8 mouse cellular contexts compared by ENCODE assay signal in the genomic region with DNA sequence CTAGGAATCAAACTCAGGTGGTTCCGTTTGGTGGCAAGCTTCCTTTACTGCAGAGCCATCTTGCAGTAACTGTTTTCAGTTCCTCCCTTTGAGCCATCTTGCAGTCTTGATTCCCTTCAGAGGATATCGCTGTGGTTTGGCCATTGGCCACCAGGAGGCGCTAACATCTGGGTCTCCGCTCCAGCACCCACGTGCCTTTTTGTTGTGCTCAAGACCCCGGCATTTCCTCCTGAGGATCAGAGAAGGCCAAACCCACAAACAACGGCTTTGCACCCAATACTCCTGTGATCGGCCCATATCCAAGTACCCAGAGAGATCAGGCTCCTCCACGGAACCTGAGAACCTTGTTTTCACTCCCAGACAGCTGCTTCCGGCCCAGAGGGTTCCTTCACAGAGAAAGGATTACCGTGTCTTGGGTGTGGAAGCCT. TPM values are rescaled to one million over a fixed set of nuclear protein-coding genes. Genes with fewer than 3 reads are reported as not detected.
DNase-seq lines count a peak whose midpoint lies in the region; ATAC-seq and TF ChIP-seq lines count a peak whose summit lies in the region.

No protein-coding gene starts in this region.

- H3K4me2 ChIP-seq in heart, embryonic 12.5 days = peak overlapping the region; percentile 58
- H3K4me2 ChIP-seq in kidney, embryonic 16.5 days (replicated peaks; ENCODE audit: low read depth, low read length) = peak overlapping the region; percentile 43
- peak overlapping the region; percentile 63 for H3K4me2 ChIP-seq in liver, embryonic 11.5 days
- peak overlapping the region; percentile 76 for H3K4me2 ChIP-seq in myocyte (ENCODE audit: low read depth)
- H3K4me2 ChIP-seq in stomach, embryonic 14.5 days (replicated peaks; ENCODE audit: low read depth, low read length) = peak overlapping the region; percentile 27; the same call in 1 of the 2 replicates

- TF ChIP-seq POLR2A in bone marrow macrophage, adult 2 months (IDR thresholded peaks at IDR 0.05; ENCODE audit: borderline replicate concordance, low read depth, low read length) = no peak
- no peak for TF ChIP-seq POLR2A in myocyte (IDR thresholded peaks at IDR 0.05; ENCODE audit: insufficient read length, low read depth)

- no peaks in the 10 kb centered on the region for H3K27me3 ChIP-seq in C2C12 (ENCODE audit: control insufficient read depth, insufficient read depth, insufficient read length)
- H3K27me3 ChIP-seq in erythroblast, embryonic 14.5 days (ENCODE audit: control insufficient read depth) = 0 out of 2 replicates have a peak, but pooled peaks cover 2% of the 10 kb centered on the region
- H3K27me3 ChIP-seq in heart, embryonic 12.5 days (replicated peaks) = 0 out of 2 replicates have a peak, but pooled peaks cover 3% of the 10 kb centered on the region
- H3K27me3 ChIP-seq in kidney, embryonic 16.5 days (ENCODE audit: insufficient read depth, low read length) = no peaks in the 10 kb centered on the region
- no peaks in the 10 kb centered on the region for H3K27me3 ChIP-seq in liver, embryonic 11.5 days (replicated peaks; ENCODE audit: control insufficient read depth, insufficient read depth, low read length)
- H3K27me3 ChIP-seq in myocyte (ENCODE audit: control insufficient read depth, insufficient read depth, insufficient read length) = no peaks in the 10 kb centered on the region
- no peaks in the 10 kb centered on the region for H3K27me3 ChIP-seq in stomach, embryonic 14.5 days (ENCODE audit: control insufficient read depth, insufficient read depth, low read length)

- H3K9me3 ChIP-seq in erythroblast, embryonic 14.5 days (ENCODE audit: control insufficient read depth, low read length) = peaks cover 4% of the 10 kb centered on the region
- H3K9me3 ChIP-seq in heart, embryonic 12.5 days (replicated peaks) = no peaks in the 10 kb centered on the region
- no peaks in the 10 kb centered on the region for H3K9me3 ChIP-seq in kidney, embryonic 16.5 days (ENCODE audit: low read length)
- H3K9me3 ChIP-seq in liver, embryonic 11.5 days (ENCODE audit: control insufficient read depth, low read length) = no peaks in the 10 kb centered on the region
- H3K9me3 ChIP-seq in stomach, embryonic 14.5 days (ENCODE audit: control insufficient read depth, low read depth, low read length) = no peaks in the 10 kb centered on the region

- ATAC-seq in heart, embryonic 12.5 days (ENCODE audit: insufficient number of reproducible peaks, low FRiP score) = no peak
- peak; percentile 39; the same call in 1 of the 2 replicates for ATAC-seq in kidney, embryonic 16.5 days (ENCODE audit: low FRiP score, low TSS enrichment)
- peak; percentile 57; the same call in 1 of the 2 replicates for ATAC-seq in liver, embryonic 11.5 days (replicated peaks; ENCODE audit: low FRiP score)
- no peak for ATAC-seq in stomach, embryonic 14.5 days (ENCODE audit: insufficient number of reproducible peaks, insufficient read depth, low FRiP score, low read depth)

- 7% methylated on average over 11 of the region's 11 CpGs for WGBS in heart, embryonic 12.5 days
- 7% methylated on average over 11 of the region's 11 CpGs for WGBS in kidney, embryonic 16.5 days
- 11% methylated on average over 11 of the region's 11 CpGs for WGBS in liver, embryonic 11.5 days
- 9% methylated on average over 11 of the region's 11 CpGs for WGBS in stomach, embryonic 14.5 days

- H3K4me1 ChIP-seq in bone marrow macrophage, adult 2 months (ENCODE audit: control insufficient read depth, insufficient read depth, low read length) = 0 out of 2 replicates have a peak, but pooled peaks cover 3% of the 10 kb centered on the region
- peaks cover 7% of the 10 kb centered on the region for H3K4me1 ChIP-seq in erythroblast, embryonic 14.5 days (ENCODE audit: control insufficient read depth)
- H3K4me1 ChIP-seq in heart, embryonic 12.5 days (replicated peaks) = peaks cover 13% of the 10 kb centered on the region
- H3K4me1 ChIP-seq in kidney, embryonic 16.5 days (ENCODE audit: insufficient read depth, low read length) = 0 out of 2 replicates have a peak, but pooled peaks cover 3% of the 10 kb centered on the region
- H3K4me1 ChIP-seq in liver, embryonic 11.5 days (replicated peaks; ENCODE audit: control insufficient read depth, insufficient read depth, low read length) = peaks cover 5% of the 10 kb centered on the region; the same call in 1 of the 2 replicates
- no peaks in the 10 kb centered on the region for H3K4me1 ChIP-seq in stomach, embryonic 14.5 days (ENCODE audit: control insufficient read depth, insufficient read depth, low read length)

- TF ChIP-seq CTCF in C2C12 (IDR thresholded peaks at IDR 0.05; ENCODE audit: control insufficient read depth, insufficient read depth, insufficient read length) = peak; percentile 75
- TF ChIP-seq CTCF in bone marrow macrophage, adult 2 months (IDR thresholded peaks at IDR 0.05; ENCODE audit: low read depth, low read length) = peak; percentile 98

- no peaks in the 10 kb centered on the region for H3K79me3 ChIP-seq in C2C12 (ENCODE audit: low read depth)

- H3K36me3 ChIP-seq in C2C12 (ENCODE audit: control insufficient read depth, insufficient read depth) = peaks cover 5% of the 10 kb centered on the region
- peaks cover 12% of the 10 kb centered on the region for H3K36me3 ChIP-seq in erythroblast, embryonic 14.5 days (ENCODE audit: control insufficient read depth)
- H3K36me3 ChIP-seq in heart, embryonic 12.5 days = no peaks in the 10 kb centered on the region
- H3K36me3 ChIP-seq in kidney, embryonic 16.5 days (ENCODE audit: insufficient read depth, low read length) = 0 out of 2 replicates have a peak, but pooled peaks cover 5% of the 10 kb centered on the region
- no peaks in the 10 kb centered on the region for H3K36me3 ChIP-seq in liver, embryonic 11.5 days (ENCODE audit: control insufficient read depth, insufficient read depth, low read length)
- no peaks in the 10 kb centered on the region for H3K36me3 ChIP-seq in myocyte (ENCODE audit: control insufficient read depth, insufficient read depth)
- H3K36me3 ChIP-seq in stomach, embryonic 14.5 days (ENCODE audit: control insufficient read depth, insufficient read depth, low read length) = peaks cover 6% of the 10 kb centered on the region; the same call in 1 of the 2 replicates

- peak; percentile 83 for DNase-seq in liver, embryonic 11.5 days (ENCODE audit: low spot score)

- H3K79me2 ChIP-seq in C2C12 (ENCODE audit: control insufficient read depth, insufficient read depth) (no peaks in the 10 kb centered on the region), myocyte (ENCODE audit: control insufficient read depth, insufficient read depth) (no peaks in the 10 kb centered on the region)

- H3K27ac ChIP-seq in bone marrow macrophage, adult 2 months (ENCODE audit: insufficient read depth, low read depth, low read length) = no peak overlapping the region
- H3K27ac ChIP-seq in heart, embryonic 12.5 days (ENCODE audit: poor library complexity, severe bottlenecking) = no peak overlapping the region
- no peak overlapping the region for H3K27ac ChIP-seq in kidney, embryonic 16.5 days (ENCODE audit: low read length)
- no peak overlapping the region for H3K27ac ChIP-seq in liver, embryonic 11.5 days (ENCODE audit: low read depth, low read length)
- H3K27ac ChIP-seq in stomach, embryonic 14.5 days (ENCODE audit: low read length) = no peak overlapping the region

- peak overlapping the region; percentile 39; the same call in 1 of the 2 replicates for H3K9ac ChIP-seq in heart, embryonic 12.5 days
- H3K9ac ChIP-seq in kidney, embryonic 16.5 days (replicated peaks; ENCODE audit: low read length) = peak overlapping the region; percentile 33
- peak overlapping the region; percentile 52 for H3K9ac ChIP-seq in liver, embryonic 11.5 days (ENCODE audit: low read depth, low read length)
- H3K9ac ChIP-seq in stomach, embryonic 14.5 days (replicated peaks; ENCODE audit: low read depth, low read length) = no peak overlapping the region

- H3ac ChIP-seq in C2C12 (ENCODE audit: control insufficient read depth, insufficient read length, low read depth) = no peak overlapping the region
- H3ac ChIP-seq in myocyte (ENCODE audit: control insufficient read depth, insufficient read length) = no peak overlapping the region

- no peak overlapping the region for H3K4me3 ChIP-seq in C2C12 (ENCODE audit: insufficient read depth, poor library complexity, severe bottlenecking)
- H3K4me3 ChIP-seq in bone marrow macrophage, adult 2 months (ENCODE audit: insufficient read depth, low read length) = 0 out of 2 replicates have a peak overlapping the region, but pooled peaks have one; percentile 7
- H3K4me3 ChIP-seq in erythroblast, embryonic 14.5 days (replicated peaks) = peak overlapping the region; percentile 19
- peak overlapping the region; percentile 26 for H3K4me3 ChIP-seq in heart, embryonic 12.5 days
- peak overlapping the region; percentile 18 for H3K4me3 ChIP-seq in kidney, embryonic 16.5 days (ENCODE audit: low read length)
- peak overlapping the region; percentile 31 for H3K4me3 ChIP-seq in liver, embryonic 11.5 days (ENCODE audit: low read depth, low read length)
- no peak overlapping the region for H3K4me3 ChIP-seq in myocyte
- no peak overlapping the region for H3K4me3 ChIP-seq in stomach, embryonic 14.5 days (ENCODE audit: low read depth, low read length)

RNA-seq across cellular contexts. Expression of gene Mapkapk5, which starts 18.8 kb away (rescaled TPM):
- polyA plus RNA-seq in C2C12 (2012; fragmentation: generic; extraction: Trizol) (68.7 TPM), myocyte (2012; fragmentation: generic; extraction: Trizol) (100 TPM)
- polyA plus RNA-seq in bone marrow macrophage, adult 2 months (2012; ENCODE audit: insufficient read depth, insufficient read length, missing spikeins) = 75.7 TPM in 2 replicates
- 7.0 and 9.2 TPM in 2 replicates for polyA plus RNA-seq in erythroblast, embryonic 14.5 days (2012)
- 38.8 and 40.0 TPM in 2 replicates for polyA plus RNA-seq in heart, embryonic 12.5 days (2016; fragmentation: Nextera tagmentation; extraction: Ambion mirVana)
- polyA plus RNA-seq in kidney, embryonic 16.5 days (2015; fragmentation: Nextera tagmentation; extraction: Ambion mirVana) = 50.6 and 51.2 TPM in 2 replicates
- polyA plus RNA-seq in liver, embryonic 11.5 days (2014; fragmentation: Nextera tagmentation; extraction: Ambion mirVana) = 59.8 and 65.3 TPM in 2 replicates
- 52.9 and 56.3 TPM in 2 replicates for polyA plus RNA-seq in stomach, embryonic 14.5 days (2014; fragmentation: Nextera tagmentation; extraction: Ambion mirVana)

RNA-seq across cellular contexts. Expression of gene Adam1a, which starts 19.2 kb away (rescaled TPM):
- 0.99 TPM for polyA plus RNA-seq in C2C12 (2012; fragmentation: generic; extraction: Trizol)
- 3.0 and 4.3 TPM in 2 replicates for polyA plus RNA-seq in bone marrow macrophage, adult 2 months (2012; ENCODE audit: insufficient read depth, insufficient read length, missing spikeins)
- polyA plus RNA-seq in erythroblast, embryonic 14.5 days (2012) = 0.01 and 0.02 TPM in 2 replicates
- polyA plus RNA-seq in heart, embryonic 12.5 days (2016; fragmentation: Nextera tagmentation; extraction: Ambion mirVana) = 0.59 and 1.5 TPM in 2 replicates
- 1.2 and 1.5 TPM in 2 replicates for polyA plus RNA-seq in kidney, embryonic 16.5 days (2015; fragmentation: Nextera tagmentation; extraction: Ambion mirVana)
- polyA plus RNA-seq in liver, embryonic 11.5 days (2014; fragmentation: Nextera tagmentation; extraction: Ambion mirVana) = 1.2 TPM in 2 replicates
- 0.77 TPM for polyA plus RNA-seq in myocyte (2012; fragmentation: generic; extraction: Trizol)
- 2.2 and 3.3 TPM in 2 replicates for polyA plus RNA-seq in stomach, embryonic 14.5 days (2014; fragmentation: Nextera tagmentation; extraction: Ambion mirVana)

RNA-seq across cellular contexts. Expression of gene Gm42878, which starts 19.2 kb away (rescaled TPM):
- polyA plus RNA-seq in C2C12 (2012; fragmentation: generic; extraction: Trizol) (not detected), myocyte (2012; fragmentation: generic; extraction: Trizol) (0.13 TPM)
- polyA plus RNA-seq in bone marrow macrophage, adult 2 months (2012; ENCODE audit: insufficient read depth, insufficient read length, missing spikeins) = not detected in 2 replicates
- 0.01 TPM in 1 of 2 replicates, not detected in the other for polyA plus RNA-seq in erythroblast, embryonic 14.5 days (2012)
- polyA plus RNA-seq in heart, embryonic 12.5 days (2016; fragmentation: Nextera tagmentation; extraction: Ambion mirVana) = not detected in 2 replicates
- polyA plus RNA-seq in kidney, embryonic 16.5 days (2015; fragmentation: Nextera tagmentation; extraction: Ambion mirVana) = 0.42 TPM in 1 of 2 replicates, not detected in the other
- polyA plus RNA-seq in liver, embryonic 11.5 days (2014; fragmentation: Nextera tagmentation; extraction: Ambion mirVana) = not detected in 2 replicates
- polyA plus RNA-seq in stomach, embryonic 14.5 days (2014; fragmentation: Nextera tagmentation; extraction: Ambion mirVana) = 0.87 TPM in 1 of 2 replicates, not detected in the other

RNA-seq across cellular contexts. Expression of gene Aldh2, which starts 29.1 kb away (rescaled TPM):
- 225 TPM for polyA plus RNA-seq in C2C12 (2012; fragmentation: generic; extraction: Trizol)
- polyA plus RNA-seq in bone marrow macrophage, adult 2 months (2012; ENCODE audit: insufficient read depth, insufficient read length, missing spikeins) = 844 and 895 TPM in 2 replicates
- polyA plus RNA-seq in erythroblast, embryonic 14.5 days (2012) = 11.0 and 12.8 TPM in 2 replicates
- polyA plus RNA-seq in heart, embryonic 12.5 days (2016; fragmentation: Nextera tagmentation; extraction: Ambion mirVana) = 64.0 and 72.0 TPM in 2 replicates
- polyA plus RNA-seq in kidney, embryonic 16.5 days (2015; fragmentation: Nextera tagmentation; extraction: Ambion mirVana) = 234 and 274 TPM in 2 replicates
- polyA plus RNA-seq in liver, embryonic 11.5 days (2014; fragmentation: Nextera tagmentation; extraction: Ambion mirVana) = 88.7 and 97.3 TPM in 2 replicates
- 210 TPM for polyA plus RNA-seq in myocyte (2012; fragmentation: generic; extraction: Trizol)
- polyA plus RNA-seq in stomach, embryonic 14.5 days (2014; fragmentation: Nextera tagmentation; extraction: Ambion mirVana) = 68.4 and 74.6 TPM in 2 replicates

RNA-seq across cellular contexts. Expression of gene Acad12, which starts 54.3 kb away (rescaled TPM):
- polyA plus RNA-seq in C2C12 (2012; fragmentation: generic; extraction: Trizol) = 0.77 TPM
- polyA plus RNA-seq in bone marrow macrophage, adult 2 months (2012; ENCODE audit: insufficient read depth, insufficient read length, missing spikeins) = 8.6 and 9.0 TPM in 2 replicates
- 0.04 and 0.06 TPM in 2 replicates for polyA plus RNA-seq in erythroblast, embryonic 14.5 days (2012)
- 5.8 and 6.1 TPM in 2 replicates for polyA plus RNA-seq in heart, embryonic 12.5 days (2016; fragmentation: Nextera tagmentation; extraction: Ambion mirVana)
- 3.5 and 3.6 TPM in 2 replicates for polyA plus RNA-seq in kidney, embryonic 16.5 days (2015; fragmentation: Nextera tagmentation; extraction: Ambion mirVana)
- 3.0 and 5.0 TPM in 2 replicates for polyA plus RNA-seq in liver, embryonic 11.5 days (2014; fragmentation: Nextera tagmentation; extraction: Ambion mirVana)
- 2.1 TPM for polyA plus RNA-seq in myocyte (2012; fragmentation: generic; extraction: Trizol)
- 2.2 and 2.7 TPM in 2 replicates for polyA plus RNA-seq in stomach, embryonic 14.5 days (2014; fragmentation: Nextera tagmentation; extraction: Ambion mirVana)

Comparison
In these comparisons a context has a peak if more than half of its experiments do, and no peak if none do; other contexts are left out.
1. H3K4me3 ChIP-seq: peak in bone marrow macrophage, adult 2 months (single experiment), erythroblast, embryonic 14.5 days (single experiment), heart, embryonic 12.5 days (single experiment), kidney, embryonic 16.5 days (single experiment) and liver, embryonic 11.5 days (single experiment); none in C2C12 (single experiment), myocyte (single experiment) and stomach, embryonic 14.5 days (single experiment).
2. ATAC-seq: peak in kidney, embryonic 16.5 days (single experiment) and liver, embryonic 11.5 days (single experiment); none in heart, embryonic 12.5 days (single experiment) and stomach, embryonic 14.5 days (single experiment).
3. Peak in every context shown above with its lines, with median percentiles within 50 percentile points of each other: H3K4me2 ChIP-seq.